Mouse (Mus musculus): ENCODE measurements at regions not wholly inside any gene's neighbourhood (a gene's known extent, or its start where the extent isn't known, plus 50 kb on each side); places are given as distances from the start of the nearest gene placed in this dataset.

DNA sequence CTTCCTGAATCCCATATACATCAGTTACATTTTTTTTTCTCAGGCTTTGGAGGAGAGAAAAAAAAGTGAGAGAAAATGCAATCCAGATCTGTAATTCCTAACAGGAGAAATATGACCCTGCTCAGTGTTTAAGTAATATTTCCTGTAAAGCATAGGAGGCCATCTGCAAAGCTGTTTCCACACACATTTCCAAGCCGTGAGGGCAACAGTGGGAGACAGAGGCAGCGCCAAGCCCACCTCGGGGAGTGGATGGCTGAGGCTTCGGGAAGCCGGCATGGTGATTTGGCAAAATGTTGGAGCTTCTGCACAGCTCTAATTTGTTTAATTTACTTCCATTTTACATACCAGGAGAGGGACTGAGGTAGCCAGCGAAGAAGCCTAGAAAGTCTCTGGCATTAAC lies 372.6 kb upstream of the Mki67 start:
- DNase-seq (ENCODE audit: low spot score in 2 of 2) = no peak

- DNase-seq (ENCODE audit: low spot score in 2 of 2) = no peak
Observed at GRCm38 (mm10) chr7:136094681-136095360, 378.7 kb upstream of the Mki67 start.

GRCm38 (mm10) chr7:136104021-136104420 lies 387.9 kb upstream of the Mki67 start:
- DNase-seq (ENCODE audit: low spot score in 2 of 2) = no peak

DNA sequence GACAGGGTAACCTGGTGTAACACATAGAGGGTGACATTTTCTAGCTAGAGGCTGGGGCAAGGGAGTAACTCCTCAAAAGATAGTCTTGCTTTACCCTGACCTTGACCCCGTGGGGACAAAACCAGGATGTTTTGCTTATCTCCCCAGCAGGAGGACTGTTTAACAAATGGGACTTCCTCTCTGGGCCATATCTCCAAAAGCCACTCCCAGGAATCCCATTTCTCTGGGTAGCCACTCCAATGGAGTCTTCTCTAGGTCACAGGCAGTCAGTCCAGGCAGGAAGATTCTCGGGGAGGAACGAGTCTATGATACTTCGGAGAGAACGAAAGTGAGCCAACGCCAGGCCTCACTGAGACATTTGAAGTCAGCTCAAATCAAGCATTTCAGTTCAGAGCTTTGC lies 396.0 kb upstream of the Mki67 start:
- no peak for DNase-seq (ENCODE audit: low spot score in 2 of 2)

- no peak for DNase-seq (ENCODE audit: low spot score in 2 of 2)
Observed at GRCm38 (mm10) chr7:136120930-136121329, 404.8 kb upstream of the Mki67 start.

DNA sequence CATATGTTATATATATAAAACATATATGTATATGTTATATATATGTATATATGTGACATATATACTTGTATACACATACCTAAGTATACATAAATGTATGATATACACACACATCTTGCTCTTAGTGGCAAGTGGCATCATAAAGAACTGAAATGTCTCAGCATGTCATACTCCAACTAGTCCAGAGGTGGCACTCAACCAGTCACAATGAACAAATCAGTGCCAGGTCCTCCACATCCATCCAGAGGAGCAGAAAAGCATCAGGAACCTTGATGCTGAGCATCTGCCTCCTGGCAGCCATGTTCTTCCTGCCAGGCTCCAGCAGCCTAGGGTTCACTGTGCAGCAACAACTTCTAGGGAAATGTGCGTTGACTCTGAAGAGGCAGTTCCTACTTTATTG lies 405.2 kb upstream of the Mki67 start:
- no peak for DNase-seq (ENCODE audit: low spot score in 2 of 2)

DNA sequence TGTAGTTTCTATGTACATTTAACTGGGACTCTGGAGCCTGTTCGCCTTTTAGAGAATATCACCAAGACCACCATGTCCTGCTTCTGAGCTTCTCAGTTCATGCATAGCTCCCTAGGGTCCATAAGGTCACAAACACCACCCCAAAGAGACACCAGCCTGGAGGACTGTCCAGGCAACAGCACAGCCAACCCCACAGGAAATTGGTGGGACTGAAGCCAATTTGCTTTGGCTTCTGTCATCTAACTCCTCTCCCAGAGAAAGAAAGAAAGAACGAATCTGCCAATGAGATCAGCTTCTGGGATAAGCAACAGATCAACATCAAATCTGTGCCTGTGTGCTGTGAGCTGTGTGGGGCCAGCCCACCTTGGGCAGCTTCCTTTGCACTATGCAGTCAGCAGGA lies 408.6 kb upstream of the Mki67 start:
- no peak for DNase-seq (ENCODE audit: low spot score in 2 of 2)

GRCm38 (mm10) chr7:136126393-136126792 lies 410.2 kb upstream of the Mki67 start:
- DNase-seq (ENCODE audit: low spot score in 2 of 2) = no peak

DNA sequence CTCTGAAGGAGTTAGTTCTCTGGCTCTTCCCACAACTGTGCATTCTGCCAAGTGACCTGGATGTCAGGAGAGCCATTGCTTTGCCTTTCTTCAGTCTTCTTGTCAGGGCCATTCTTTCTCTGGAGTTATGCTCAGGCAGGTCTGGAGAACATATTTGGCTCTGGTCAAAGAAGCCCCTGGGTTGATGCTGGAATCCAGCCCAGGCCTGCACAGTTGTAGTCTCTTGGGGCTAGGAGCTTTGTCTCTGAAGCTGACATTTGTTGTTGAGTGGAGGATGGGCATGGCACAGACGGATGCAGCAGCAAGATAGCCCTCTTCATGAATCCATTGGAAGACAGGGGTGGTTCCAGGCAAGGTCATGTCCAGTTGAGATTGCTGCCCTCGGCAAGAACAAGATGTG lies 411.4 kb upstream of the Mki67 start:
- no peak for DNase-seq (ENCODE audit: low spot score in 2 of 2)

DNA sequence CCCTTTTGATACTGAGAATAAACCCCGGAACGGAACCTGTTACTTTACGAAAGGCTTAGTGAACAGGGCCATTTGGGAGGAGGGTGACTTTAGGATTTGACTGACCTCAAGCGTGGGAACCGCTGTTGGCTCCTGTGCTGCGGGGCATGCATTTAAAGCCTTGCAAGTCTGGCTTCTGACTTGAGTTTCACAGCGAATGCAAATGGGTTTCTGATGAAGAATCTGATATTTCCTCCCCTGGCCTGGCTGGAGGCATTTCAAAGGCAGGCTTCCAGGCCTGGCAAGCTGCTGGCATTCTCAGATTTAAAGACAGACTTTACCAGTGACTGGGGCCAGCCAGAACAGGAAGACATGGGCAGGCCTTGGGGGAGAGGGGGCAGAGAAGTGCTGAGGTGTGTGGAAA lies 413.6 kb upstream of the Mki67 start:
- peak in 1 of 2 experiments; percentile 14 for DNase-seq (ENCODE audit: low spot score in 2 of 2)

- DNase-seq (ENCODE audit: low spot score in 2 of 2) = no peak
Observed at GRCm38 (mm10) chr7:136130666-136131239, 414.6 kb upstream of the Mki67 start.

- no peak for DNase-seq (ENCODE audit: low spot score in 2 of 2)
Observed at GRCm38 (mm10) chr7:136132976-136133375, 416.8 kb upstream of the Mki67 start.

- no peak for DNase-seq (ENCODE audit: low spot score in 2 of 2)
Observed at GRCm38 (mm10) chr7:136136666-136137065, 420.5 kb upstream of the Mki67 start.

- DNase-seq (ENCODE audit: low spot score in 2 of 2) = no peak
Observed at GRCm38 (mm10) chr7:136137341-136137740, 421.2 kb upstream of the Mki67 start.

- DNase-seq (ENCODE audit: low spot score in 2 of 2) = no peak
Observed at GRCm38 (mm10) chr7:136137831-136138602, 421.9 kb upstream of the Mki67 start.

DNA sequence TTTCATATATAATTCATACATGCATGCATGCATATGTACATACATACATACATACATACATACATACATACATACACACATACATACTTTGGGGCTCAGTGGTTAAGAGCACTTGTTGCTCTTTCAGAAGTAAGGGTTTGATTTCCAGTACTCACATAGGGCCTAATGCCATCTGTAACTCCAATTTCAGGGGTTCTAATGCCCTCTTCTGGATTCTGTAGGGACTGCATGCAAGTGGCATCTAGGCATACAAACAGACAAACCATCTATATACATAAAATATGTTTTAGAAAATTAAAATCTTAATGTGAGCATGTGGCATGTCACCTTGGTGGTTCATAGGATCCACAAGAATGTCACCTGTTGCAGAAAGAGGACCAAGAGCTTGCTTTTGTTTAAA lies 426.7 kb upstream of the Mki67 start:
- DNase-seq (ENCODE audit: low spot score in 2 of 2) = no peak

GRCm38 (mm10) chr7:136150196-136150595 lies 434.0 kb upstream of the Mki67 start:
- DNase-seq (ENCODE audit: low spot score in 2 of 2) = no peak

DNA sequence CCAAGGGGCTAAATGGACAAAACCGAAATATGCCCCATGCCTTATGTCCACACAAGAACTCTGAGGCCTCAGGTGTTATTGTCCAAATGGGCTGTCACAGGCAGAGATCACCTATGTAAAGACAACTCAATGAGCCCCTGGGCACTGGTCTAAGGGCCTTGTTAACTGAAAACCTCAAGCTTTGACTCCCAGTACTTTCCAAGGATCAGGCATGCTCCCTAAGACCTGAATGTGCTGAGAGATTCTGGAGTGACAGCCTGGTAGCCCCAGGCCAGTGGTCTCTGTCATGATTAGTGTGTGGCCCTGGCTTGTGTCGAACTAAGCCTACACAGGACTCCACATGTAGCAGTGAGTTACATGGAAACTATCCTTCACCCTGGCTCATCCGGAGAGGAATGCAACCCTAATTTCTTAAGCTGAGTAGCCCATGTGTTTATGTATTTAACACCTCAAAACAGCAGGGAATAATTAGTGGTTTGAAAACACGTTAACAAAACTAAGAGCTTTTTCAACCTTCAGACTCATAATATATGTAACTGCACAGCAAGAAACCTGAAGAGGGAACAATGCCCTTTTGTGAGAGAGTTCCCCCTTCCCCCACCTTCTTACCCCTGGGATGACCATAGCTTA lies 435.3 kb upstream of the Mki67 start:
- no peak for DNase-seq (ENCODE audit: low spot score in 2 of 2)

- peak; percentile 17 to 47 for DNase-seq (ENCODE audit: low spot score in 2 of 2)
Observed at GRCm38 (mm10) chr7:136152470-136152869, 436.3 kb upstream of the Mki67 start.

DNA sequence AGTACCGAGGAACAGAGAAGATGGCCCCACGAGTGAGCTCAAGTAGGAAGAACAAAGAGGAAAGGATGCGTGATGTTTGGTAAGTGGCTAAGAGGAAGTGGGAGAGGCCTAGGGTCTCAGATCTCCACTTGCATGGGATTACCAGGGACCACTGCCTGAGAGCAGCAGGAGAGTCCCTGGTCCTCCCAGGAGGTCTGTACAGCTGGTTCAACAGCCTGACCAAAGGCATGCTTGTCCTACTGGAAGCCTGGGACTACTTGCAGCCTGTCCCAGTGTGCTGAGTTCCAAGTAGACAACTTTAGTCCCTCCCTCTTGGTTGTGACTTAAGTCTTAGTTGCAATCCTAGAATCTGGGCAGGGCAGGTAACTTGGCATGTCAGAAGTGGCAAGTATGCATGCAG lies 437.5 kb upstream of the Mki67 start:
- no peak for DNase-seq (ENCODE audit: low spot score in 2 of 2)

- DNase-seq (ENCODE audit: low spot score in 2 of 2) = no peak
Observed at GRCm38 (mm10) chr7:136159136-136159535, 443.0 kb upstream of the Mki67 start.

DNA sequence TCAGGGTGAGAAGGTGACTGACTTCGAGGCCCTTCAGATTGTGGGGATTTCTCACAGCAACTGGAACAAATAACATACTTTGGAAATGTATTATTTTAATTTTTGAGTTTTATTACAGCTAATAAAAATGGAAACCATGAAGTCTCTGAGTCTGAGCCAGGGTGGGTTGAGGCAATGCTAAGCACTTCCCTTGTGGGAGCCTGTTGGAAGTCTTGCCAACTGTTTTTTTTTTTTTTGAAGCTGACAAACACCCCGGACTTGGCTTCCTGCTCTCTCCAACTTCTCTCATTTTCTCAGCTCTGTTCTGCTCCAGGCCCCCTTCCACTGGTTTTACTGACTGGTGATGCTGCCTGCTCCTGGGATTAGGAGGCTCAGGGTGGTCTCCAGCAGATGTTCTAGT lies 445.4 kb upstream of the Mki67 start:
- DNase-seq (ENCODE audit: low spot score in 2 of 2) = no peak

GRCm38 (mm10) chr7:136164834-136165233 lies 448.7 kb upstream of the Mki67 start:
- DNase-seq (ENCODE audit: low spot score in 2 of 2) = no peak

All from frontal cortex, postnatal 10 days (tissue).